Mouse (Mus musculus): ENCODE results near the gene Cnot8. TPM values are rescaled to one million over a fixed set of nuclear protein-coding genes. Genes with fewer than 3 reads are reported as not detected.
"Not testable (repeated sequence)": the region's sequence is repeated elsewhere in the genome, so short reads cannot be mapped to it uniquely, and the experiment has no call there.

Cnot8 gene
- polyA plus RNA-seq (2015; fragmentation: Nextera tagmentation; extraction: Ambion mirVana), result 87.2 and 98.8 TPM in 2 replicates

- H3K4me1 ChIP-seq (replicated peaks; ENCODE audit: control insufficient read depth, insufficient read depth, low read length), result peaks cover 10% of the 10 kb centered on the region
- H3K9ac ChIP-seq (ENCODE audit: low read length), result peak within 1 kb of the TSS; percentile 81
- H3K27ac ChIP-seq (ENCODE audit: low read length), result peak within 1 kb of the TSS; percentile 89
- 0 out of 2 replicates have a peak, but pooled peaks cover 2% of the 10 kb centered on the region for H3K36me3 ChIP-seq (ENCODE audit: control insufficient read depth, insufficient read depth, low read length)
- H3K4me2 ChIP-seq (ENCODE audit: low read depth, low read length), result peak within 1 kb of the TSS; percentile 72
- H3K9me3 ChIP-seq (ENCODE audit: control insufficient read depth, low read length), result no peaks in the 10 kb centered on the region
- ATAC-seq (ENCODE audit: low read depth), result peak; percentile 98
- peak within 1 kb of the TSS; percentile 84 for H3K4me3 ChIP-seq (ENCODE audit: low read length)
- WGBS, result 1% methylated on average over 55 of the region's 55 CpGs
- H3K27me3 ChIP-seq (ENCODE audit: control insufficient read depth, insufficient read depth, low read depth, low read length), result no peaks in the 10 kb centered on the region
Measured at GRCm38 (mm10) chr11:58103697-58104306, at the start of gene Cnot8. Gene Cnot8 (plus strand): TSS chr11:58104153.

- Histone ChIP-seq H3K4me3 (ENCODE audit: low read length) (no peak overlapping the region), H3K36me3 (ENCODE audit: control insufficient read depth, insufficient read depth, low read length) (peaks cover 39% of the 10 kb centered on the region), H3K27me3 (ENCODE audit: control insufficient read depth, insufficient read depth, low read depth, low read length) (no peaks in the 10 kb centered on the region), H3K4me1 (replicated peaks; ENCODE audit: control insufficient read depth, insufficient read depth, low read length) (no peaks in the 10 kb centered on the region), H3K27ac (ENCODE audit: low read length) (no peak overlapping the region), H3K9me3 (ENCODE audit: control insufficient read depth, low read length) (no peaks in the 10 kb centered on the region), H3K9ac (ENCODE audit: low read length) (no peak overlapping the region), H3K4me2 (ENCODE audit: low read depth, low read length) (no peak overlapping the region)
- 45% methylated on average over 6 of the region's 6 CpGs for WGBS
- no peak for ATAC-seq (ENCODE audit: low read depth)
Measured at GRCm38 (mm10) chr11:58057455-58057854, 46.5 kb upstream of the Cnot8 start.

- ATAC-seq (ENCODE audit: low read depth), result peak; percentile 34; the same call in 1 of the 2 replicates
- H3K27me3 ChIP-seq (ENCODE audit: control insufficient read depth, insufficient read depth, low read depth, low read length); H3K4me2 ChIP-seq (ENCODE audit: low read depth, low read length); H3K9me3 ChIP-seq (ENCODE audit: control insufficient read depth, low read length); H3K27ac ChIP-seq (ENCODE audit: low read length); H3K4me1 ChIP-seq (replicated peaks; ENCODE audit: control insufficient read depth, insufficient read depth, low read length); H3K9ac ChIP-seq (ENCODE audit: low read length); H3K4me3 ChIP-seq (ENCODE audit: low read length): not testable (repeated sequence)
- 86% methylated on average over 7 of the region's 7 CpGs for WGBS
- peaks cover 29% of the 10 kb centered on the region for H3K36me3 ChIP-seq (ENCODE audit: control insufficient read depth, insufficient read depth, low read length)
Measured at GRCm38 (mm10) chr11:58059752-58060151, 44.2 kb upstream of the Cnot8 start.

- peaks cover 20% of the 10 kb centered on the region for H3K36me3 ChIP-seq (ENCODE audit: control insufficient read depth, insufficient read depth, low read length)
- not testable (repeated sequence) for H3K27ac ChIP-seq (ENCODE audit: low read length); H3K27me3 ChIP-seq (ENCODE audit: control insufficient read depth, insufficient read depth, low read depth, low read length); H3K4me1 ChIP-seq (replicated peaks; ENCODE audit: control insufficient read depth, insufficient read depth, low read length); H3K4me2 ChIP-seq (ENCODE audit: low read depth, low read length); ATAC-seq (ENCODE audit: low read depth); H3K9me3 ChIP-seq (ENCODE audit: control insufficient read depth, low read length); H3K9ac ChIP-seq (ENCODE audit: low read length); H3K4me3 ChIP-seq (ENCODE audit: low read length)
- 84% methylated on average over 3 of the region's 4 CpGs for WGBS
Measured at GRCm38 (mm10) chr11:58061218-58061617, 42.7 kb upstream of the Cnot8 start.

- H3K27me3 ChIP-seq (ENCODE audit: control insufficient read depth, insufficient read depth, low read depth, low read length), result no peaks in the 10 kb centered on the region
- H3K4me2 ChIP-seq (ENCODE audit: low read depth, low read length), result no peak overlapping the region
- ATAC-seq (ENCODE audit: low read depth), result no peak
- H3K9ac ChIP-seq (ENCODE audit: low read length), result no peak overlapping the region
- H3K27ac ChIP-seq (ENCODE audit: low read length), result no peak overlapping the region
- H3K36me3 ChIP-seq (ENCODE audit: control insufficient read depth, insufficient read depth, low read length), result peaks cover 17% of the 10 kb centered on the region
- WGBS, result 85% methylated on average over 4 of the region's 4 CpGs
- no peaks in the 10 kb centered on the region for H3K9me3 ChIP-seq (ENCODE audit: control insufficient read depth, low read length)
- no peaks in the 10 kb centered on the region for H3K4me1 ChIP-seq (replicated peaks; ENCODE audit: control insufficient read depth, insufficient read depth, low read length)
- no peak overlapping the region for H3K4me3 ChIP-seq (ENCODE audit: low read length)
Measured at GRCm38 (mm10) chr11:58062586-58062985, 41.4 kb upstream of the Cnot8 start.

- 84% methylated on average over 4 of the region's 4 CpGs for WGBS
- H3K36me3 ChIP-seq (ENCODE audit: control insufficient read depth, insufficient read depth, low read length), result peaks cover 5% of the 10 kb centered on the region
- no peaks in the 10 kb centered on the region for H3K27me3 ChIP-seq (ENCODE audit: control insufficient read depth, insufficient read depth, low read depth, low read length)
- no peaks in the 10 kb centered on the region for H3K4me1 ChIP-seq (replicated peaks; ENCODE audit: control insufficient read depth, insufficient read depth, low read length)
- H3K27ac ChIP-seq (ENCODE audit: low read length), result no peak overlapping the region
- H3K9me3 ChIP-seq (ENCODE audit: control insufficient read depth, low read length), result no peaks in the 10 kb centered on the region
- no peak overlapping the region for H3K4me3 ChIP-seq (ENCODE audit: low read length)
- no peak overlapping the region for H3K4me2 ChIP-seq (ENCODE audit: low read depth, low read length)
- no peak overlapping the region for H3K9ac ChIP-seq (ENCODE audit: low read length)
- ATAC-seq (ENCODE audit: low read depth), result no peak
Measured at GRCm38 (mm10) chr11:58065025-58065424, 38.9 kb upstream of the Cnot8 start.

- H3K4me1 ChIP-seq (replicated peaks; ENCODE audit: control insufficient read depth, insufficient read depth, low read length), result no peaks in the 10 kb centered on the region
- H3K27ac ChIP-seq (ENCODE audit: low read length), result no peak overlapping the region
- no peaks in the 10 kb centered on the region for H3K9me3 ChIP-seq (ENCODE audit: control insufficient read depth, low read length)
- WGBS, result 79% methylated on average over 3 of the region's 3 CpGs
- no peaks in the 10 kb centered on the region for H3K27me3 ChIP-seq (ENCODE audit: control insufficient read depth, insufficient read depth, low read depth, low read length)
- H3K9ac ChIP-seq (ENCODE audit: low read length), result no peak overlapping the region
- H3K36me3 ChIP-seq (ENCODE audit: control insufficient read depth, insufficient read depth, low read length), result no peaks in the 10 kb centered on the region
- no peak overlapping the region for H3K4me3 ChIP-seq (ENCODE audit: low read length)
- no peak overlapping the region for H3K4me2 ChIP-seq (ENCODE audit: low read depth, low read length)
- no peak for ATAC-seq (ENCODE audit: low read depth)
Measured at GRCm38 (mm10) chr11:58072978-58073377, 31.0 kb upstream of the Cnot8 start.

GRCm38 (mm10) chr11:58077270-58077669 is 26.7 kb upstream of the Cnot8 start:
- H3K4me2 ChIP-seq (ENCODE audit: low read depth, low read length), result no peak overlapping the region
- ATAC-seq (ENCODE audit: low read depth), result no peak
- no peak overlapping the region for H3K9ac ChIP-seq (ENCODE audit: low read length)
- 62% methylated on average over 4 of the region's 4 CpGs for WGBS
- no peaks in the 10 kb centered on the region for H3K9me3 ChIP-seq (ENCODE audit: control insufficient read depth, low read length)
- H3K4me3 ChIP-seq (ENCODE audit: low read length), result no peak overlapping the region
- H3K27ac ChIP-seq (ENCODE audit: low read length), result no peak overlapping the region
- no peaks in the 10 kb centered on the region for H3K27me3 ChIP-seq (ENCODE audit: control insufficient read depth, insufficient read depth, low read depth, low read length)
- H3K4me1 ChIP-seq (replicated peaks; ENCODE audit: control insufficient read depth, insufficient read depth, low read length), result no peaks in the 10 kb centered on the region
- no peaks in the 10 kb centered on the region for H3K36me3 ChIP-seq (ENCODE audit: control insufficient read depth, insufficient read depth, low read length)

- WGBS, result 86% methylated on average over 6 of the region's 6 CpGs
- ATAC-seq (ENCODE audit: low read depth), result no peak
- no peaks in the 10 kb centered on the region for H3K4me1 ChIP-seq (replicated peaks; ENCODE audit: control insufficient read depth, insufficient read depth, low read length)
Measured at GRCm38 (mm10) chr11:58081716-58082115, 22.2 kb upstream of the Cnot8 start.

More at GRCm38 (mm10) chr11:58081716-58082115, 22.2 kb upstream of the Cnot8 start:
- Histone ChIP-seq H3K4me3 (ENCODE audit: low read length) (no peak overlapping the region), H3K27ac (ENCODE audit: low read length) (no peak overlapping the region), H3K4me2 (ENCODE audit: low read depth, low read length) (no peak overlapping the region), H3K9ac (ENCODE audit: low read length) (no peak overlapping the region), H3K9me3 (ENCODE audit: control insufficient read depth, low read length) (no peaks in the 10 kb centered on the region), H3K27me3 (ENCODE audit: control insufficient read depth, insufficient read depth, low read depth, low read length) (no peaks in the 10 kb centered on the region), H3K36me3 (ENCODE audit: control insufficient read depth, insufficient read depth, low read length) (no peaks in the 10 kb centered on the region)
